Mouse (Mus musculus) CD8-positive naive resting alpha-beta T cell, adult 2 months (primary cell): ENCODE measurements around the gene Ppara.
"Not testable (repeated sequence)": the region's sequence is repeated elsewhere in the genome, so short reads cannot be mapped to it uniquely, and the experiment has no call there.

ENCODE experiments used
- DNase-seq, 2 experiments: peaks; one replicate each; pipeline ENCODE4 v3.0.0; 2022; ENCODE audit warnings: low read depth in 2 of 2, low spot score in 2 of 2

The Ppara gene

GRCm38 (mm10) chr15:85754033-85754650 is 19.4 kb downstream of the Ppara start:
- DNase-seq: no peak

GRCm38 (mm10) chr15:85755214-85755613 is 20.4 kb downstream of the Ppara start:
- DNase-seq: no peak

- DNase-seq: no peak
Observed at GRCm38 (mm10) chr15:85756611-85757010, 21.8 kb downstream of the Ppara start.

- no peak for DNase-seq
Observed at GRCm38 (mm10) chr15:85757768-85758167, 23.0 kb downstream of the Ppara start.

- no peak for DNase-seq
Observed at GRCm38 (mm10) chr15:85762761-85763160, 28.0 kb downstream of the Ppara start.

- DNase-seq: no peak
Observed at GRCm38 (mm10) chr15:85765022-85765421, 30.2 kb downstream of the Ppara start.

GRCm38 (mm10) chr15:85766677-85767076 is 31.9 kb downstream of the Ppara start:
- DNase-seq: no peak

GRCm38 (mm10) chr15:85768991-85769390 is 34.2 kb downstream of the Ppara start:
- DNase-seq: no peak

GRCm38 (mm10) chr15:85771306-85772121 is 36.7 kb downstream of the Ppara start:
- DNase-seq: no peak

- DNase-seq: no peak
Observed at GRCm38 (mm10) chr15:85772146-85772740, 37.5 kb downstream of the Ppara start.

GRCm38 (mm10) chr15:85774419-85774818 is 39.6 kb downstream of the Ppara start:
- DNase-seq: no peak

GRCm38 (mm10) chr15:85775001-85775400 is 40.2 kb downstream of the Ppara start:
- no peak for DNase-seq

GRCm38 (mm10) chr15:85776241-85776640 is 41.5 kb downstream of the Ppara start:
- no peak for DNase-seq

GRCm38 (mm10) chr15:85776771-85777170 is 42.0 kb downstream of the Ppara start:
- DNase-seq: no peak

- DNase-seq: not testable (repeated sequence)
Observed at GRCm38 (mm10) chr15:85778891-85779290, 44.1 kb downstream of the Ppara start.

GRCm38 (mm10) chr15:85783146-85783545 is 48.4 kb downstream of the Ppara start:
- no peak for DNase-seq

GRCm38 (mm10) chr15:85784341-85784740 is 49.6 kb downstream of the Ppara start:
- no peak for DNase-seq

GRCm38 (mm10) chr15:85786711-85787110 is 51.9 kb downstream of the Ppara start:
- DNase-seq: no peak

GRCm38 (mm10) chr15:85787482-85787881 is 52.7 kb downstream of the Ppara start:
- no peak for DNase-seq

- DNase-seq: no peak
Observed at GRCm38 (mm10) chr15:85788051-85788450, 53.3 kb downstream of the Ppara start.

GRCm38 (mm10) chr15:85788633-85789032 is 53.9 kb downstream of the Ppara start:
- DNase-seq: no peak

- no peak for DNase-seq
Observed at GRCm38 (mm10) chr15:85791449-85791848, 56.7 kb downstream of the Ppara start.
